Mouse (Mus musculus) lung, embryonic 14.5 days (tissue): ENCODE measurements at regions not wholly inside any gene's neighbourhood (a gene's known extent, or its start where the extent isn't known, plus 50 kb on each side); places are given as distances from the start of the nearest gene placed in this dataset.

ENCODE experiments used
- ATAC-seq: fragments of 200-750 bp; cut with Nextera tagmentation; 2 replicates; pipeline ENCODE4 v1.8.0; 2017; ENCODE audit warnings: mild to moderate bottlenecking, moderate TSS enrichment, moderate library complexity; ENCODE audit not compliant: insufficient read depth
- DNase-seq: peaks from one replicate; pipeline ENCODE4 v3.0.0-alpha.2; 2015
- H3K27ac ChIP-seq: fragments of 300-500 bp; sonication (generic); 2 replicates; pipeline ENCODE4 v1.5.1; 2014; ENCODE audit warnings: low read depth, mild to moderate bottlenecking, moderate library complexity
- H3K27me3 ChIP-seq: fragments of 300-500 bp; sonication (generic); 2 replicates; pipeline ENCODE4 v1.6.1; 2014; ENCODE audit warnings: low read length, control low read depth; ENCODE audit not compliant: insufficient read depth
- H3K36me3 ChIP-seq: fragments of 300-500 bp; sonication (generic); 2 replicates; pipeline ENCODE4 v1.6.1; 2014; ENCODE audit warnings: control low read depth; ENCODE audit not compliant: insufficient read depth
- H3K4me1 ChIP-seq: fragments of 300-500 bp; sonication (generic); 2 replicates; pipeline ENCODE4 v1.6.1; 2014; ENCODE audit warnings: antibody characterized with exemption, control low read depth; ENCODE audit not compliant: insufficient read depth
- H3K4me2 ChIP-seq: fragments of 300-500 bp; sonication (generic); 2 replicates; pipeline ENCODE4 v1.6.1; 2014; ENCODE audit warnings: mild to moderate bottlenecking
- H3K4me3 ChIP-seq: fragments of 300-500 bp; sonication (generic); 2 replicates; pipeline ENCODE4 v1.5.1; 2014; ENCODE audit warnings: low read depth, low read length
- H3K9ac ChIP-seq: fragments of 300-500 bp; sonication (generic); 2 replicates; pipeline ENCODE4 v1.6.1; 2014
- H3K9me3 ChIP-seq: fragments of 300-500 bp; sonication (generic); 2 replicates; pipeline ENCODE4 v1.6.1; 2016; ENCODE audit warnings: low read depth, low read length, control low read depth
- CTCF ChIP-seq: IDR thresholded peaks from 2 replicates; pipeline ENCODE4 v1.5.1; 2016; ENCODE audit warnings: antibody characterized with exemption, low read depth
- WGBS: fragments of 180-500 bp; shearing (Covaris S2); extraction: QIAGEN DNeasy Blood & Tissue Kit; methylation state at CpG from one replicate; pipeline ENCODE4 v1.1.7; 2014; 5-methylcytosine and 5-hydroxymethylcytosine counted together

GRCm38 (mm10) chr2:168842261-168842740 lies 74.6 kb upstream of the Sall4 start:
- Histone ChIP-seq H3K27me3 (peaks cover 56% of the 10 kb centered on the region), H3K9ac (no peak overlapping the region), H3K4me1 (peaks cover 5% of the 10 kb centered on the region; the same call in 1 of the 2 replicates), H3K36me3 (no peaks in the 10 kb centered on the region), H3K4me2 (peak overlapping the region; percentile 49), H3K4me3 (0 out of 2 replicates have a peak overlapping the region, but pooled peaks have one; percentile 14), H3K9me3 (no peaks in the 10 kb centered on the region; the same call in 1 of the 2 replicates), H3K27ac (no peak overlapping the region)
- 8% methylated on average over 15 of the region's 15 CpGs for WGBS
- ATAC-seq (no peak), DNase-seq (peak; percentile 66)
- TF ChIP-seq CTCF = peak; percentile 66

GRCm38 (mm10) chr2:168841713-168842045 lies 73.9 kb upstream of the Sall4 start:
- no peak for TF ChIP-seq CTCF
- no peak overlapping the region for H3K9ac ChIP-seq
- H3K4me3 ChIP-seq = 0 out of 2 replicates have a peak overlapping the region, but pooled peaks have one; percentile 11
- H3K4me1 ChIP-seq = peaks cover 5% of the 10 kb centered on the region; the same call in 1 of the 2 replicates
- ATAC-seq (no peak), DNase-seq (peak; percentile 27)
- no peaks in the 10 kb centered on the region; the same call in 1 of the 2 replicates for H3K9me3 ChIP-seq
- whole genome bisulfite sequencing = 2% methylated on average over 11 of the region's 11 CpGs
- peaks cover 58% of the 10 kb centered on the region for H3K27me3 ChIP-seq
- H3K36me3 ChIP-seq = no peaks in the 10 kb centered on the region
- H3K4me2 ChIP-seq = peak overlapping the region; percentile 49
- H3K27ac ChIP-seq = no peak overlapping the region

- Histone ChIP-seq H3K4me2 (peak overlapping the region; percentile 49), H3K36me3 (no peaks in the 10 kb centered on the region), H3K9me3 (no peaks in the 10 kb centered on the region; the same call in 1 of the 2 replicates), H3K9ac (no peak overlapping the region), H3K4me1 (peaks cover 5% of the 10 kb centered on the region; the same call in 1 of the 2 replicates), H3K27me3 (peaks cover 58% of the 10 kb centered on the region), H3K4me3 (no peak overlapping the region), H3K27ac (no peak overlapping the region)
- 9% methylated on average over 19 of the region's 19 CpGs for WGBS
- TF ChIP-seq CTCF = no peak
- ATAC-seq (no peak), DNase-seq (no peak)
These were observed 73.3 kb upstream of the Sall4 start for GRCm38 (mm10) chr2:168840853-168841712.

- Histone ChIP-seq H3K4me1 (peaks cover 5% of the 10 kb centered on the region; the same call in 1 of the 2 replicates), H3K4me2 (peak overlapping the region; percentile 61), H3K4me3 (peak overlapping the region; percentile 20), H3K9me3 (no peaks in the 10 kb centered on the region; the same call in 1 of the 2 replicates), H3K27ac (no peak overlapping the region), H3K9ac (0 out of 2 replicates have a peak overlapping the region, but pooled peaks have one; percentile 13), H3K27me3 (peaks cover 58% of the 10 kb centered on the region), H3K36me3 (no peaks in the 10 kb centered on the region)
- 4% methylated on average over 24 of the region's 24 CpGs for WGBS
- DNase-seq (peak; percentile 26), ATAC-seq (peak; percentile 32; the same call in 1 of the 2 replicates)
- TF ChIP-seq CTCF = no peak
These were observed 72.3 kb upstream of the Sall4 start for GRCm38 (mm10) chr2:168839811-168840655.

GRCm38 (mm10) chr2:168839221-168839620 lies 71.5 kb upstream of the Sall4 start:
- Histone ChIP-seq H3K27ac (no peak overlapping the region), H3K9ac (no peak overlapping the region), H3K27me3 (peaks cover 58% of the 10 kb centered on the region), H3K4me2 (peak overlapping the region; percentile 61), H3K4me1 (peaks cover 5% of the 10 kb centered on the region; the same call in 1 of the 2 replicates), H3K36me3 (no peaks in the 10 kb centered on the region), H3K4me3 (no peak overlapping the region; the same call in 1 of the 2 replicates), H3K9me3 (no peaks in the 10 kb centered on the region; the same call in 1 of the 2 replicates)
- DNase-seq (no peak), ATAC-seq (no peak)
- TF ChIP-seq CTCF = no peak
- 16% methylated on average over 6 of the region's 6 CpGs for WGBS

GRCm38 (mm10) chr2:168838681-168839080 lies 70.9 kb upstream of the Sall4 start:
- Histone ChIP-seq H3K4me3 (no peak overlapping the region), H3K36me3 (no peaks in the 10 kb centered on the region), H3K4me2 (no peak overlapping the region), H3K9me3 (no peaks in the 10 kb centered on the region; the same call in 1 of the 2 replicates), H3K27ac (no peak overlapping the region), H3K9ac (no peak overlapping the region), H3K4me1 (peaks cover 5% of the 10 kb centered on the region; the same call in 1 of the 2 replicates), H3K27me3 (peaks cover 58% of the 10 kb centered on the region)
- 9% methylated on average over 12 of the region's 12 CpGs for WGBS
- TF ChIP-seq CTCF = no peak
- DNase-seq (peak; percentile 57), ATAC-seq (no peak)
